Mouse (Mus musculus): ENCODE measurements around the gene Olfr1317.

DNA sequence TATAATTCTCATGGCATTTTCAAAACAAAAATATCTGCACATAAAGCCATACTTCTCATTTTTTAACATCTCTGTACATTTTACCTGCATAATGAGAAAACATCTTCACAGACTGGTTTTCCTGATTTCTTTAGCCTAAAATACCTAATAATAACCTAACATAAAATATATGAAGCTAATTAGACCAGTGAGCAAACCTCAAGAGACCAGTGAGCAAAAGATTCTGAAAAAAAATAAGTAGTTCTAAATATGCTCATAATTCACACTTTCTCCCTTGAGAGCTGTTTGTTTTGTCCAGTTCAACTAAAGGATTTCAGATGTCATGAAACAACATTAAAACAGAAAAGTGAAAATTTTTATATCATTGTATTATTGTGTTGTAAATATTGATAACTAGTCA is 43.4 kb upstream of the Olfr1317 start, which contains the start of gene Olfr1314:
- TF ChIP-seq CTCF (IDR thresholded peaks at IDR 0.05; ENCODE audit: low read depth, low read length) (no peak), POLR2A (IDR thresholded peaks at IDR 0.05; ENCODE audit: extremely low read depth, insufficient read depth, low read length) (no peak)

Data from liver, adult 2 months (tissue).